Mouse (Mus musculus) midbrain, embryonic 10.5 days (tissue): ENCODE measurements around the gene Pik3r2. TPM values are rescaled to one million over a fixed set of nuclear protein-coding genes. Genes with fewer than 3 reads are reported as not detected.

Experiments
- microRNA-seq: library from miRNA; unstranded; fragments of <30 nt; microRNA quantifications from one replicate; pipeline ENCODE4, GENCODE M21; 2017
- polyA plus RNA-seq: library from polyadenylated mRNA; unstranded; fragments of >200 nt; fragmentation: Nextera tagmentation; extraction: Ambion mirVana; gene quantifications from 2 replicates; pipeline ENCODE4 v1.2.1, GENCODE M21; 2016

Pik3r2 gene
- polyA plus RNA-seq, 1 experiment from 2014 or later, result 66.2 TPM

Small RNAs within 50 kb of the gene (microRNA-seq; reads per million reads assigned to microRNA genes)
- gene Mir7240, result not detected

Other genes starting within 250 kb of the Pik3r2 start
- gene Fkbp8, start 249.0 kb downstream of the Pik3r2 start, polyA plus RNA-seq, result 300 and 314 TPM in 2 replicates
- gene Kxd1, start 248.8 kb downstream of the Pik3r2 start, polyA plus RNA-seq, result 56.5 and 58.8 TPM in 2 replicates
- gene Ell, start 237.3 kb downstream of the Pik3r2 start, polyA plus RNA-seq, result 18.0 and 22.7 TPM in 2 replicates
- 126 and 137 TPM in 2 replicates for gene Isyna1, start 182.3 kb downstream of the Pik3r2 start, polyA plus RNA-seq
- 73.3 and 78.8 TPM in 2 replicates for gene Ssbp4, start 167.8 kb downstream of the Pik3r2 start, polyA plus RNA-seq
- 1.1 and 1.2 TPM in 2 replicates for gene Lrrc25, start 160.6 kb downstream of the Pik3r2 start, polyA plus RNA-seq
- not detected in 2 replicates for gene Gdf15, start 144.3 kb downstream of the Pik3r2 start, polyA plus RNA-seq
- 51.8 and 89.7 TPM in 2 replicates for gene Pgpep1, start 116.3 kb downstream of the Pik3r2 start, polyA plus RNA-seq
- 315 and 355 TPM in 2 replicates for gene Lsm4, start 103.5 kb downstream of the Pik3r2 start, polyA plus RNA-seq
- gene Jund, start 77.8 kb downstream of the Pik3r2 start, polyA plus RNA-seq, result 62.5 and 78.6 TPM in 2 replicates
- gene Iqcn, start 73.3 kb downstream of the Pik3r2 start, polyA plus RNA-seq, result not detected in 2 replicates
- gene Gm3336, start 58.2 kb downstream of the Pik3r2 start, polyA plus RNA-seq, result not detected in 2 replicates
- gene Pde4c, start 53.0 kb downstream of the Pik3r2 start, polyA plus RNA-seq, result 0.72 and 0.78 TPM in 2 replicates
- 17.2 and 40.7 TPM in 2 replicates for gene Rab3a, start 22.0 kb downstream of the Pik3r2 start, polyA plus RNA-seq
- 31.7 and 34.6 TPM in 2 replicates for gene Mpv17l2, start 15.8 kb downstream of the Pik3r2 start, polyA plus RNA-seq
- 9.8 and 12.1 TPM in 2 replicates for gene Mast3, start 28.3 kb upstream of the Pik3r2 start, polyA plus RNA-seq
- 0.05 and 0.11 TPM in 2 replicates for gene Il12rb1, start 31.7 kb upstream of the Pik3r2 start, polyA plus RNA-seq
- 5.2 and 7.3 TPM in 2 replicates for gene Arrdc2, start 63.0 kb upstream of the Pik3r2 start, polyA plus RNA-seq
- 9.1 and 13.4 TPM in 2 replicates for gene Kcnn1, start 86.5 kb upstream of the Pik3r2 start, polyA plus RNA-seq
- gene Ccdc124, start 97.2 kb upstream of the Pik3r2 start, polyA plus RNA-seq, result 180 and 183 TPM in 2 replicates
- 0.42 and 0.63 TPM in 2 replicates for gene Slc5a5, start 116.0 kb upstream of the Pik3r2 start, polyA plus RNA-seq
- gene Rpl18a, start 120.7 kb upstream of the Pik3r2 start, polyA plus RNA-seq, result 3,389 and 3,784 TPM in 2 replicates
- 69.4 and 74.0 TPM in 2 replicates for gene Map1s, start 129.2 kb upstream of the Pik3r2 start, polyA plus RNA-seq